Mouse (Mus musculus) liver (tissue): ENCODE measurements around the gene Zfp384.

Experiments
- DNase-seq: peaks from one replicate; pipeline ENCODE4 v3.0.0-alpha.2; 2020; ENCODE audit warnings: mixed read lengths

The Zfp384 gene

GRCm38 (mm10) chr6:125084424-125084823, 75.5 kb downstream of the Zfp384 start:
- peak; percentile 63 for DNase-seq
